Mouse (Mus musculus): ENCODE data around the gene Nans.

DNA sequence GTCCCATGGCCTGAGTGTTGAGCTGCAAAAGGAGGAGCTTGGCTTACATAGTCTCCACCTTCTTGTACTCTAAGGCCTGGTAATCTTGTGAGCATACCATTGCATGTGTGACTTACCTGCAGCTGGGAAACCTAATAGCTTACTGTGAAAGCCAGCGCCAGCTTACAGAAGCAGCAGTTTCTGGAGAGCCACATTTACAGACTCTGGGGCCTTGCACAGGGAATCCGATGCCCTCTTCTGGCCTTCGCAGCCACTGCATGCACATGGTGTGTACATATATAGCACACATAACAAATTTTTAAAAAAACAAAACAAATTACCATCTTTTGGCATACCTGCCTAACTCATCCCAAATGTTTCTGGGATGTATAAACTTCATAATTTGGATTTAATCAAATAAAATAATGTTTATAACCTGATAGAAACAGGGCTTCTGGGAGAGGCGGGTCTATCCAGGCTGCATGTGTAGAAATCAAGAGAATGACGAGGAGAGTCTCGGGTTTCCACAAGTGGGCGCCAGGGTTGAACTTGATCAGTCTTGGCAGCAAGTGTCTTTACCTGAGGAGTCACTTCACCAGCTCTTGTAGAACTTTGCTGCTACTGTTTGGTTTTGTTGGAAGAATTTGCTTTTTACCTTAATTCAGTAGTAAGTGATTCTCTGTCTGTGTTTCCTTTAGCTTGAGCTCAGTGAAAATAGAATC, 25.8 kb upstream of the Nans start:
- no peak for TF ChIP-seq HCFC1 (IDR thresholded peaks at IDR 0.05; ENCODE audit: borderline replicate concordance, insufficient read depth, low read length)
- TF ChIP-seq ZC3H11A (IDR thresholded peaks at IDR 0.05; ENCODE audit: borderline replicate concordance, low read depth, low read length), result no peak
- no peak for TF ChIP-seq MAFK (IDR thresholded peaks at IDR 0.05; ENCODE audit: insufficient read depth, low read depth, low read length)

All from ES-E14 (cell line).